Mouse (Mus musculus) liver, embryonic 11.5 days (tissue): ENCODE results near the gene Litaf. TPM values are rescaled to one million over a fixed set of nuclear protein-coding genes. Genes with fewer than 3 reads are reported as not detected.
"Not testable (repeated sequence)": the region's sequence is repeated elsewhere in the genome, so short reads cannot be mapped to it uniquely, and the experiment has no call there.

ENCODE experiments used
- ATAC-seq: fragments of 200-750 bp; cut with Nextera tagmentation; replicated peaks from 2 replicates; pipeline ENCODE4 v1.8.0; 2017; ENCODE audit warnings: moderate number of reproducible peaks, mild to moderate bottlenecking, moderate TSS enrichment, moderate library complexity; ENCODE audit not compliant: low FRiP score
- DNase-seq: peaks from one replicate; pipeline ENCODE4 v3.0.0-alpha.2; 2017; ENCODE audit warnings: low spot score
- H3K27ac ChIP-seq: fragments of 300-500 bp; sonication (generic); 2 replicates; pipeline ENCODE4 v1.5.1; 2014; ENCODE audit warnings: mild to moderate bottlenecking, low read depth, low read length, control low read depth
- H3K27me3 ChIP-seq: fragments of 300-500 bp; sonication (generic); replicated peaks from 2 replicates; pipeline ENCODE4 v1.6.1; 2014; ENCODE audit warnings: low read length, mixed read lengths; ENCODE audit not compliant: control insufficient read depth, insufficient read depth
- H3K36me3 ChIP-seq: fragments of 300-500 bp; sonication (generic); 2 replicates; pipeline ENCODE4 v1.6.1; 2014; ENCODE audit warnings: mild to moderate bottlenecking, low read length, moderate library complexity, mixed read lengths; ENCODE audit not compliant: control insufficient read depth, insufficient read depth
- H3K4me1 ChIP-seq: fragments of 300-500 bp; sonication (generic); replicated peaks from 2 replicates; pipeline ENCODE4 v1.6.1; 2014; ENCODE audit warnings: low read length, mixed read lengths; ENCODE audit not compliant: control insufficient read depth, insufficient read depth
- H3K4me2 ChIP-seq: fragments of 300-500 bp; sonication (generic); 2 replicates; pipeline ENCODE4 v1.6.1; 2014; ENCODE audit warnings: mild to moderate bottlenecking, control low read depth, moderate library complexity
- H3K4me3 ChIP-seq: fragments of 300-500 bp; sonication (generic); 2 replicates; pipeline ENCODE4 v1.5.1; 2014; ENCODE audit warnings: low read depth, low read length, control low read depth
- H3K9ac ChIP-seq: fragments of 300-500 bp; sonication (generic); 2 replicates; pipeline ENCODE4 v1.6.1; 2014; ENCODE audit warnings: low read depth, low read length, control low read depth
- H3K9me3 ChIP-seq: fragments of 300-500 bp; sonication (generic); 2 replicates; pipeline ENCODE4 v1.6.1; 2016; ENCODE audit warnings: low read length, inconsistent platforms, mixed read lengths; ENCODE audit not compliant: control insufficient read depth
- WGBS: fragments of 180-500 bp; shearing (Covaris S2); extraction: QIAGEN DNeasy Blood & Tissue Kit; methylation state at CpG from one replicate; pipeline ENCODE4 v1.1.7; 2014; 5-methylcytosine and 5-hydroxymethylcytosine counted together
- polyA plus RNA-seq: library from polyadenylated mRNA; unstranded; fragments of >200 nt; fragmentation: Nextera tagmentation; extraction: Ambion mirVana; gene quantifications from 2 replicates; pipeline ENCODE4 v1.2.1, GENCODE M21; 2014

Litaf gene
- polyA plus RNA-seq, 1 experiment from 2014 or later, result 53.6 TPM

- not testable (repeated sequence) for H3K9ac ChIP-seq, H3K9me3 ChIP-seq, H3K36me3 ChIP-seq, H3K4me3 ChIP-seq, ATAC-seq, H3K4me2 ChIP-seq, H3K4me1 ChIP-seq, H3K27me3 ChIP-seq, DNase-seq, H3K27ac ChIP-seq
- WGBS, result 85% methylated on average over 12 of the region's 12 CpGs
Observed at GRCm38 (mm10) chr16:10958307-10958706, 107.7 kb downstream of the Litaf start.

- whole genome bisulfite sequencing, result 70% methylated on average over 3 of the region's 3 CpGs
- DNase-seq (no peak), ATAC-seq (no peak)
Observed at GRCm38 (mm10) chr16:10957794-10958193, 108.2 kb downstream of the Litaf start.

GRCm38 (mm10) chr16:10956938-10957685 is 108.8 kb downstream of the Litaf start:
- Histone ChIP-seq H3K9ac (no peak overlapping the region), H3K36me3 (no peaks in the 10 kb centered on the region; the same call in 1 of the 2 replicates), H3K9me3 (no peaks in the 10 kb centered on the region), H3K4me2 (no peak overlapping the region), H3K27me3 (no peaks in the 10 kb centered on the region), H3K27ac (no peak overlapping the region), H3K4me3 (no peak overlapping the region), H3K4me1 (no peaks in the 10 kb centered on the region)
- DNase-seq (no peak), ATAC-seq (no peak)
- WGBS, result 85% methylated on average over 8 of the region's 8 CpGs

More at GRCm38 (mm10) chr16:10957794-10958193, 108.2 kb downstream of the Litaf start:
- Histone ChIP-seq H3K27me3 (no peaks in the 10 kb centered on the region), H3K9ac (no peak overlapping the region), H3K9me3 (no peaks in the 10 kb centered on the region), H3K4me1 (no peaks in the 10 kb centered on the region), H3K36me3 (peaks cover 4% of the 10 kb centered on the region; the same call in 1 of the 2 replicates), H3K27ac (no peak overlapping the region), H3K4me3 (no peak overlapping the region), H3K4me2 (no peak overlapping the region)

GRCm38 (mm10) chr16:10955078-10955477 is 110.9 kb downstream of the Litaf start:
- WGBS, result 82% methylated on average over 4 of the region's 4 CpGs
- no peak for ATAC-seq
- H3K36me3 ChIP-seq, result no peaks in the 10 kb centered on the region; the same call in 1 of the 2 replicates
- H3K9ac ChIP-seq, result no peak overlapping the region
- no peaks in the 10 kb centered on the region for H3K4me1 ChIP-seq
- no peak for DNase-seq
- H3K27ac ChIP-seq, result no peak overlapping the region
- H3K4me3 ChIP-seq, result no peak overlapping the region
- H3K9me3 ChIP-seq, result no peaks in the 10 kb centered on the region
- no peak overlapping the region for H3K4me2 ChIP-seq
- no peaks in the 10 kb centered on the region for H3K27me3 ChIP-seq

GRCm38 (mm10) chr16:10952881-10953280 is 113.1 kb downstream of the Litaf start:
- no peak overlapping the region for H3K27ac ChIP-seq
- no peaks in the 10 kb centered on the region for H3K36me3 ChIP-seq
- H3K4me3 ChIP-seq, result no peak overlapping the region
- ATAC-seq (no peak), DNase-seq (no peak)
- no peak overlapping the region for H3K4me2 ChIP-seq
- no peaks in the 10 kb centered on the region for H3K9me3 ChIP-seq
- H3K9ac ChIP-seq, result no peak overlapping the region
- H3K4me1 ChIP-seq, result no peaks in the 10 kb centered on the region
- no peaks in the 10 kb centered on the region for H3K27me3 ChIP-seq
- 75% methylated on average over 3 of the region's 3 CpGs for WGBS

GRCm38 (mm10) chr16:10952071-10952470 is 113.9 kb downstream of the Litaf start:
- Histone ChIP-seq H3K9ac (no peak overlapping the region), H3K4me2 (no peak overlapping the region), H3K27ac (no peak overlapping the region), H3K4me3 (no peak overlapping the region), H3K27me3 (no peaks in the 10 kb centered on the region), H3K36me3 (no peaks in the 10 kb centered on the region), H3K9me3 (no peaks in the 10 kb centered on the region), H3K4me1 (no peaks in the 10 kb centered on the region)
- 61% methylated on average over 2 of the region's 2 CpGs for WGBS
- ATAC-seq, result no peak
- DNase-seq, result no peak

- DNase-seq (no peak), ATAC-seq (no peak)
- Histone ChIP-seq H3K9me3 (no peaks in the 10 kb centered on the region), H3K27me3 (no peaks in the 10 kb centered on the region), H3K4me1 (no peaks in the 10 kb centered on the region), H3K27ac (no peak overlapping the region), H3K9ac (no peak overlapping the region), H3K4me2 (no peak overlapping the region), H3K4me3 (no peak overlapping the region), H3K36me3 (no peaks in the 10 kb centered on the region)
- 14% methylated on average over 3 of the region's 3 CpGs for WGBS
Observed at GRCm38 (mm10) chr16:10951581-10951980, 114.4 kb downstream of the Litaf start.

GRCm38 (mm10) chr16:10950539-10950938 is 115.4 kb downstream of the Litaf start:
- H3K9me3 ChIP-seq, result no peaks in the 10 kb centered on the region
- H3K4me2 ChIP-seq, result no peak overlapping the region
- 73% methylated on average over 9 of the region's 9 CpGs for WGBS
- no peak overlapping the region for H3K9ac ChIP-seq
- no peak for DNase-seq
- H3K27me3 ChIP-seq, result no peaks in the 10 kb centered on the region
- no peaks in the 10 kb centered on the region for H3K36me3 ChIP-seq
- H3K27ac ChIP-seq, result no peak overlapping the region
- H3K4me3 ChIP-seq, result no peak overlapping the region
- no peak for ATAC-seq
- H3K4me1 ChIP-seq, result no peaks in the 10 kb centered on the region

- Histone ChIP-seq H3K4me2 (no peak overlapping the region), H3K36me3 (no peaks in the 10 kb centered on the region), H3K9me3 (no peaks in the 10 kb centered on the region), H3K9ac (no peak overlapping the region), H3K4me3 (no peak overlapping the region), H3K4me1 (no peaks in the 10 kb centered on the region), H3K27ac (no peak overlapping the region), H3K27me3 (no peaks in the 10 kb centered on the region)
- no peak for DNase-seq
- WGBS, result 31% methylated on average over 3 of the region's 3 CpGs
- ATAC-seq, result no peak
Observed at GRCm38 (mm10) chr16:10947724-10948123, 118.2 kb downstream of the Litaf start.
